Mouse (Mus musculus): ENCODE results near the gene Rin2. TPM values are rescaled to one million over a fixed set of nuclear protein-coding genes. Genes with fewer than 3 reads are reported as not detected.

The Rin2 gene
- polyA plus RNA-seq, 1 experiment from 2014 or later: 33.0 TPM

- Histone ChIP-seq H3K27me3 (no peaks in the 10 kb centered on the region), H3K4me1 (no peaks in the 10 kb centered on the region; the same call in 1 of the 2 replicates), H3K4me2 (no peak overlapping the region), H3K36me3 (peaks cover 2% of the 10 kb centered on the region; the same call in 1 of the 2 replicates), H3K9me3 (no peaks in the 10 kb centered on the region), H3K4me3 (no peak overlapping the region), H3K27ac (no peak overlapping the region), H3K9ac (no peak overlapping the region)
- ATAC-seq (ENCODE audit: insufficient number of reproducible peaks, insufficient read depth, low FRiP score, low TSS enrichment, low read depth): 0 out of 2 replicates have a peak, but pooled peaks have one; percentile 43
- WGBS: 79% methylated on average over 3 of the region's 3 CpGs
Measured at GRCm38 (mm10) chr2:145822783-145823729, 148.0 kb downstream of the Rin2 start.

- H3K4me2 ChIP-seq: no peak overlapping the region
- no peak overlapping the region for H3K27ac ChIP-seq
- ATAC-seq (ENCODE audit: insufficient number of reproducible peaks, insufficient read depth, low FRiP score, low TSS enrichment, low read depth): no peak
- 81% methylated on average over 3 of the region's 3 CpGs for WGBS
- peaks cover 2% of the 10 kb centered on the region; the same call in 1 of the 2 replicates for H3K36me3 ChIP-seq
- H3K4me3 ChIP-seq: no peak overlapping the region
- H3K27me3 ChIP-seq: no peaks in the 10 kb centered on the region
- H3K9me3 ChIP-seq: no peaks in the 10 kb centered on the region
- H3K4me1 ChIP-seq: no peaks in the 10 kb centered on the region; the same call in 1 of the 2 replicates
- H3K9ac ChIP-seq: no peak overlapping the region
Measured at GRCm38 (mm10) chr2:145824749-145825148, 149.7 kb downstream of the Rin2 start.

- Histone ChIP-seq H3K9ac (no peak overlapping the region), H3K4me1 (no peaks in the 10 kb centered on the region; the same call in 1 of the 2 replicates), H3K27me3 (no peaks in the 10 kb centered on the region), H3K4me3 (no peak overlapping the region), H3K36me3 (peaks cover 2% of the 10 kb centered on the region; the same call in 1 of the 2 replicates), H3K27ac (no peak overlapping the region), H3K4me2 (no peak overlapping the region), H3K9me3 (no peaks in the 10 kb centered on the region)
- ATAC-seq (ENCODE audit: insufficient number of reproducible peaks, insufficient read depth, low FRiP score, low TSS enrichment, low read depth): no peak
- 93% methylated on average over 10 of the region's 10 CpGs for WGBS
Measured at GRCm38 (mm10) chr2:145825221-145825620, 150.2 kb downstream of the Rin2 start.

GRCm38 (mm10) chr2:145827930-145828329 lies 152.9 kb downstream of the Rin2 start:
- H3K4me3 ChIP-seq: no peak overlapping the region
- H3K4me2 ChIP-seq: no peak overlapping the region
- H3K4me1 ChIP-seq: peaks cover 14% of the 10 kb centered on the region
- 81% methylated on average over 2 of the region's 2 CpGs for WGBS
- no peaks in the 10 kb centered on the region for H3K9me3 ChIP-seq
- H3K36me3 ChIP-seq: peaks cover 2% of the 10 kb centered on the region; the same call in 1 of the 2 replicates
- no peak overlapping the region for H3K27ac ChIP-seq
- no peak overlapping the region for H3K9ac ChIP-seq
- no peaks in the 10 kb centered on the region for H3K27me3 ChIP-seq
- ATAC-seq (ENCODE audit: insufficient number of reproducible peaks, insufficient read depth, low FRiP score, low TSS enrichment, low read depth): no peak

- no peak overlapping the region for H3K4me3 ChIP-seq
- H3K36me3 ChIP-seq: no peaks in the 10 kb centered on the region
- no peak overlapping the region for H3K27ac ChIP-seq
- no peaks in the 10 kb centered on the region for H3K27me3 ChIP-seq
- no peak overlapping the region for H3K9ac ChIP-seq
- no peak for ATAC-seq (ENCODE audit: insufficient number of reproducible peaks, insufficient read depth, low FRiP score, low TSS enrichment, low read depth)
- WGBS: 86% methylated on average over 3 of the region's 3 CpGs
- H3K9me3 ChIP-seq: no peaks in the 10 kb centered on the region
- H3K4me2 ChIP-seq: no peak overlapping the region
- H3K4me1 ChIP-seq: peaks cover 20% of the 10 kb centered on the region
Measured at GRCm38 (mm10) chr2:145828603-145829002, 153.6 kb downstream of the Rin2 start.

GRCm38 (mm10) chr2:145829231-145829630 lies 154.2 kb downstream of the Rin2 start:
- H3K4me2 ChIP-seq: no peak overlapping the region
- no peaks in the 10 kb centered on the region for H3K9me3 ChIP-seq
- no peak for ATAC-seq (ENCODE audit: insufficient number of reproducible peaks, insufficient read depth, low FRiP score, low TSS enrichment, low read depth)
- no peak overlapping the region for H3K4me3 ChIP-seq
- 85% methylated on average over 4 of the region's 4 CpGs for WGBS
- H3K36me3 ChIP-seq: no peaks in the 10 kb centered on the region
- H3K27ac ChIP-seq: no peak overlapping the region
- no peak overlapping the region for H3K9ac ChIP-seq
- H3K27me3 ChIP-seq: no peaks in the 10 kb centered on the region
- peaks cover 26% of the 10 kb centered on the region for H3K4me1 ChIP-seq

GRCm38 (mm10) chr2:145830417-145830816 lies 155.4 kb downstream of the Rin2 start:
- Histone ChIP-seq H3K4me3 (no peak overlapping the region), H3K27ac (no peak overlapping the region)
- no peak for ATAC-seq (ENCODE audit: insufficient number of reproducible peaks, insufficient read depth, low FRiP score, low TSS enrichment, low read depth)

GRCm38 (mm10) chr2:145831949-145832835 lies 157.2 kb downstream of the Rin2 start:
- peak overlapping the region; percentile 17 for H3K4me3 ChIP-seq
- H3K27ac ChIP-seq: peak overlapping the region; percentile 94
- H3K4me2 ChIP-seq: peak overlapping the region; percentile 52
- ATAC-seq (ENCODE audit: insufficient number of reproducible peaks, insufficient read depth, low FRiP score, low TSS enrichment, low read depth): peak; percentile 92
- no peaks in the 10 kb centered on the region for H3K27me3 ChIP-seq
- WGBS: 19% methylated on average over 17 of the region's 17 CpGs
- peak overlapping the region; percentile 46; the same call in 1 of the 2 replicates for H3K9ac ChIP-seq
- H3K4me1 ChIP-seq: peaks cover 27% of the 10 kb centered on the region
- H3K36me3 ChIP-seq: peaks cover 3% of the 10 kb centered on the region; the same call in 1 of the 2 replicates
- no peaks in the 10 kb centered on the region for H3K9me3 ChIP-seq

More at GRCm38 (mm10) chr2:145830417-145830816, 155.4 kb downstream of the Rin2 start:
- Histone ChIP-seq H3K27me3 (no peaks in the 10 kb centered on the region), H3K9ac (no peak overlapping the region), H3K4me1 (peaks cover 27% of the 10 kb centered on the region), H3K9me3 (no peaks in the 10 kb centered on the region), H3K4me2 (no peak overlapping the region), H3K36me3 (no peaks in the 10 kb centered on the region)
- 83% methylated on average over 3 of the region's 3 CpGs for WGBS

GRCm38 (mm10) chr2:145832836-145833221 lies 157.8 kb downstream of the Rin2 start:
- H3K36me3 ChIP-seq: peaks cover 3% of the 10 kb centered on the region; the same call in 1 of the 2 replicates
- peak overlapping the region; percentile 17; the same call in 1 of the 2 replicates for H3K4me3 ChIP-seq
- no peaks in the 10 kb centered on the region for H3K9me3 ChIP-seq
- WGBS: 19% methylated on average over 5 of the region's 5 CpGs
- H3K4me2 ChIP-seq: peak overlapping the region; percentile 52
- peaks cover 27% of the 10 kb centered on the region for H3K4me1 ChIP-seq
- no peak for ATAC-seq (ENCODE audit: insufficient number of reproducible peaks, insufficient read depth, low FRiP score, low TSS enrichment, low read depth)
- no peaks in the 10 kb centered on the region for H3K27me3 ChIP-seq
- peak overlapping the region; percentile 94 for H3K27ac ChIP-seq
- H3K9ac ChIP-seq: peak overlapping the region; percentile 46; the same call in 1 of the 2 replicates

GRCm38 (mm10) chr2:145833341-145833740 lies 158.3 kb downstream of the Rin2 start:
- Histone ChIP-seq H3K4me1 (peaks cover 27% of the 10 kb centered on the region), H3K9me3 (no peaks in the 10 kb centered on the region), H3K4me2 (no peak overlapping the region), H3K27me3 (no peaks in the 10 kb centered on the region), H3K27ac (peak overlapping the region; percentile 94), H3K9ac (no peak overlapping the region), H3K4me3 (no peak overlapping the region), H3K36me3 (peaks cover 3% of the 10 kb centered on the region; the same call in 1 of the 2 replicates)
- no peak for ATAC-seq (ENCODE audit: insufficient number of reproducible peaks, insufficient read depth, low FRiP score, low TSS enrichment, low read depth)
- WGBS: 54% methylated on average over 3 of the region's 3 CpGs

GRCm38 (mm10) chr2:145835920-145836319 lies 160.9 kb downstream of the Rin2 start:
- Histone ChIP-seq H3K9ac (no peak overlapping the region), H3K36me3 (peaks cover 3% of the 10 kb centered on the region; the same call in 1 of the 2 replicates), H3K27me3 (no peaks in the 10 kb centered on the region), H3K4me1 (peaks cover 27% of the 10 kb centered on the region), H3K4me2 (no peak overlapping the region), H3K9me3 (no peaks in the 10 kb centered on the region), H3K4me3 (no peak overlapping the region), H3K27ac (no peak overlapping the region)
- no peak for ATAC-seq (ENCODE audit: insufficient number of reproducible peaks, insufficient read depth, low FRiP score, low TSS enrichment, low read depth)
- 96% methylated on average over 1 of the region's 1 CpGs for WGBS

Measured in embryonic facial prominence, embryonic 13.5 days (tissue).